Mouse (Mus musculus) ES-Bruce4 (cell line): ENCODE results near the gene Il34.

Experiments used
- CTCF ChIP-seq: IDR thresholded peaks from one replicate; pipeline ENCODE4 v1.8.1; 2011; ENCODE audit warnings: low read depth, low read length
- EP300 ChIP-seq: IDR thresholded peaks from 2 replicates; pipeline ENCODE4 v1.6.1; 2011; ENCODE audit warnings: low read depth, low read length; ENCODE audit not compliant: insufficient read depth

DNA sequence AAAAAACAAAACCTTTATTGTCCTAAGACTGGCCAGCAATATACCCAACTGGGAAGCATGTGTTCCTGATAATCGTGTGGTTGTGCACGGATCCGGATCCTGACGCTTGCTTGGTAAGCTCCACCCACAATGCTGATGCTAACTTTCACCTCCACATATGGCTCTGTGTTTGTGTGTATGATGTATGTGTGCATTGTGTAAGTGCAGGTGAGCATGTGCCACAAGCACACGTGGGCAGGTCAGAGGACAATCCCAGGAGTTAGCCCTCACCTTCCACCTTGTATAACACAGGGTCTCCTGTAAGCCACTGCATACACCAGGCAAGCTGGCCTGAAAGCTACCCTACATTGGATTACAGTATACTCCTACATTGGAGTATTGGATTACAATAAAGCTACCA is 37.5 kb upstream of the Il34 start:
- TF ChIP-seq CTCF (no peak), EP300 (no peak)
